Mouse (Mus musculus) MEL (cell line): Measurements from ENCODE around the gene Gyg.

Experiments
- CHD1 ChIP-seq: IDR thresholded peaks from 2 replicates; pipeline ENCODE4 v1.6.1; 2012; ENCODE audit warnings: low read depth, mild to moderate bottlenecking, inconsistent platforms, low read length, improper control_type of control experiment
- CTCF ChIP-seq, 3 experiments: IDR thresholded peaks in 2 of 3; conservative IDR thresholded peaks in 1 of 3; 2 replicates each; pipeline ENCODE4 v1.5.1; 2011 to 2012; ENCODE audit warnings: low read length in 3 of 3, low read depth in 2 of 3, mild to moderate bottlenecking in 2 of 3, improper control_type of control experiment in 1 of 3, inconsistent platforms in 1 of 3, mixed read lengths in 1 of 3, moderate library complexity in 1 of 3; ENCODE audit not compliant: control insufficient read depth in 1 of 3, insufficient read depth in 1 of 3, poor library complexity in 1 of 3, severe bottlenecking in 1 of 3
- POLR2AphosphoS5 ChIP-seq: IDR thresholded peaks from 2 replicates; pipeline ENCODE4 v1.6.1; 2012; ENCODE audit warnings: low read depth, borderline replicate concordance, mild to moderate bottlenecking, inconsistent platforms, low read length, moderate library complexity, mixed read lengths
- USF1 ChIP-seq: IDR thresholded peaks from 2 replicates; pipeline ENCODE4 v1.6.1; 2014; ENCODE audit warnings: low read depth, mild to moderate bottlenecking, inconsistent platforms, low read length, improper control_type of control experiment, moderate library complexity

GRCm38 (mm10) chr3:20142576-20142975, 12.5 kb downstream of the Gyg start:
- TF ChIP-seq CTCF (IDR thresholded peaks at IDR 0.05 in 2 of 3, conservative IDR thresholded peaks at IDR 0.05 in 1 of 3; ENCODE audit: control insufficient read depth in 1 of 3, insufficient read depth in 1 of 3, low read depth in 2 of 3, low read length in 3 of 3, poor library complexity in 1 of 3, severe bottlenecking in 1 of 3) (no peak), CHD1 (no peak), POLR2AphosphoS5 (no peak), USF1 (no peak)
